Mouse (Mus musculus) heart, postnatal 14 days (tissue): ENCODE measurements around the gene Psmc6. TPM values are rescaled to one million over a fixed set of nuclear protein-coding genes. Genes with fewer than 3 reads are reported as not detected.

Experiments used
- DNase-seq, 2 experiments: peaks; one replicate each; pipeline ENCODE4 v3.0.0; 2021 to 2022
- intact Hi-C: fragments of 180-260 bp; cut with DNase I; formaldehyde crosslinking; loops from one replicate; pipeline ENCODE4 v1.15.1; 2025
- total RNA-seq, 2 experiments: library from RNA; stranded (reverse); gene quantifications; 2 replicates each; pipeline ENCODE4 v1.2.3; 2021

Gene Psmc6
- total RNA-seq, 2 experiments from 2014 or later, result 98.5 to 103 TPM

- intact Hi-C loops, result no loop called here
- DNase-seq, result no peak
Observed at GRCm38 (mm10) chr14:45329018-45329588, 485 bp upstream of the Psmc6 start.

DNA sequence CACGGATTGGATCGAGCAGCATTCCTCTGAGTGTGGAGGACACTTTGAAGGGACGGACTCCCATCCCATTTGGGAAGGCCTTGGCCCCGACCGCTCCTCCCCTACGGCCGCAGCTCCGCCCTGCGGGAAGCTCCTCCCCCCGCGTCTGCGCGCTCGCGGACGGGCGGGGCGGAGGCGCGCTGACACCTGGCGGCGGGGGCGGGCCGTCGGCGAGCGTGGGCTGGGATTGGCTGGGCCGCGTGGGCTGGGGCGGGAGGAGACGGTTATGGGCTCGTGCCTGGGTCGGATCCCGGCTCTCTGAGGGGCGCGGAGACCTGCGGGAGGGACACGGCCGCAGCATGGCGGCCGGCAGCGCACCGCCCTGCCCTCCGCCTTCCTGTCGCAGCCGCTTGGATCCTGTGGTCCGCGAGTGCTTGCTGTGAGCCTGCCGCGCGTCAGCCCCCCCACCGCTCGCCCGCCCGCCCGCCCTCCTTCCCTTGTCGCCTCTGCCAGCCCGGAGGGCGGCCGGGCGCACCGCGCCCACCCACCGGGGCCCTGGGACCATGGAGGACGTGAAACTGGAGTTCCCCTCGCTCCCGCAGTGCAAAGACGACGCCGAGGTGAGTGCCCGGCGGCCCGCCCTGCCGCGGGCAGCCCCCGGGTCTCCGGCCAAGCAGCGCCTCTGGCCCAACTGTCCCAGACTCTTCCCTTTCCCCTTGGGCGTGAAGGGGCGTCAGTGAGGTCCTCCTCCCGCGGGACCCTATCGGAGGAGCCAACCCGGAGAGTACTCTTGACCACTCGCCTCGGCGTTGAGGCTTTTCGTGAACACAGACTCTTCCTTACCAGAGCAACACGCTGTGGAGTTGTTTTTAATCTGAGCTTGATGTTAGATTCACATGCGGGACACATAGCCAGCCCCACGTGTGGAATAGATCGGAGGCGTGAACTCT, 21.6 kb downstream of the Psmc6 start, which contains the start of gene Styx:
Gene Styx (plus strand): TSS at position 163 of the 929 bp plus-strand sequence.
- DNase-seq, result peak; percentile 98 to 99
- intact Hi-C loops, result no loop called here

- DNase-seq, result peak; percentile 45 to 76
- intact Hi-C loops, result no loop called here
Observed at GRCm38 (mm10) chr14:45364211-45365195, 34.9 kb downstream of the Psmc6 start.

- no peak for DNase-seq
- intact Hi-C loops, result no loop called here
Observed at GRCm38 (mm10) chr14:45365196-45365587, 35.6 kb downstream of the Psmc6 start.

GRCm38 (mm10) chr14:45378771-45379170, 49.2 kb downstream of the Psmc6 start:
- intact Hi-C loops, result no loop called here
- no peak for DNase-seq

GRCm38 (mm10) chr14:45380756-45381155, 51.2 kb downstream of the Psmc6 start:
- intact Hi-C loops, result no loop called here

GRCm38 (mm10) chr14:45382912-45383311, 53.3 kb downstream of the Psmc6 start:
- DNase-seq, result no peak
- intact Hi-C loops, result no loop called here

More at GRCm38 (mm10) chr14:45380756-45381155, 51.2 kb downstream of the Psmc6 start:
- DNase-seq, result no peak

- no peak for DNase-seq
- intact Hi-C loops, result no loop called here
Observed at GRCm38 (mm10) chr14:45385596-45385995, 56.0 kb downstream of the Psmc6 start.

- intact Hi-C loops, result no loop called here
Observed at GRCm38 (mm10) chr14:45387480-45387879, 57.9 kb downstream of the Psmc6 start.

GRCm38 (mm10) chr14:45388345-45389181, 59.0 kb downstream of the Psmc6 start:
- intact Hi-C loops, result no loop called here
- peak; percentile 93 to 94 for DNase-seq

More at GRCm38 (mm10) chr14:45387480-45387879, 57.9 kb downstream of the Psmc6 start:
- DNase-seq, result no peak

GRCm38 (mm10) chr14:45389194-45389593, 59.6 kb downstream of the Psmc6 start:
- DNase-seq, result no peak
- intact Hi-C loops, result no loop called here

Other genes with a start within 250 kb of the Psmc6 start
- 1 to 10 TPM; 2.9 to 3.0 TPM for gene Gpr137c, start 110.1 kb upstream of the Psmc6 start, total RNA-seq
- gene Txndc16, start 109.5 kb upstream of the Psmc6 start, total RNA-seq, result 10 to 100 TPM; 11.7 to 12.5 TPM
- 10 to 100 TPM; 23.2 to 24.7 TPM for gene Ero1l, start 11.0 kb upstream of the Psmc6 start, total RNA-seq
- gene Styx, start 21.3 kb downstream of the Psmc6 start, total RNA-seq, result 10 to 100 TPM; 32.1 to 34.9 TPM
- 10 to 100 TPM; 10.2 to 11.9 TPM for gene Gnpnat1, start 75.1 kb downstream of the Psmc6 start, total RNA-seq
- gene Fermt2, start 200.3 kb downstream of the Psmc6 start, total RNA-seq, result 100 to 1,000 TPM; 269 to 291 TPM